Mouse (Mus musculus) limb, embryonic 13.5 days (tissue): ENCODE results near the gene Mcm2. TPM values are rescaled to one million over a fixed set of nuclear protein-coding genes. Genes with fewer than 3 reads are reported as not detected.

Source experiments
- polyA plus RNA-seq: library from polyadenylated mRNA; unstranded; fragments of >200 nt; fragmentation: Nextera tagmentation; extraction: Ambion mirVana; gene quantifications from 2 replicates; pipeline ENCODE4 v1.2.1, GENCODE M21; 2015

The Mcm2 gene
- polyA plus RNA-seq, 1 experiment from 2014 or later = 144 TPM

Other genes with a start within 250 kb of the Mcm2 start
- 13.6 and 15.5 TPM in 2 replicates for gene Mgll, start 174.4 kb downstream of the Mcm2 start, polyA plus RNA-seq
- gene Abtb1, start 56.8 kb downstream of the Mcm2 start, polyA plus RNA-seq = 28.0 and 30.2 TPM in 2 replicates
- gene Podxl2, start 23.7 kb downstream of the Mcm2 start, polyA plus RNA-seq = 108 and 114 TPM in 2 replicates
- gene Tpra1, start 3.5 kb upstream of the Mcm2 start, polyA plus RNA-seq = 89.5 and 89.6 TPM in 2 replicates